Mouse (Mus musculus): ENCODE measurements around the gene Myof.

GRCm38 (mm10) chr19:38002816-38003215, 40.6 kb downstream of the Myof start:
- no peak for TF ChIP-seq MYOG (IDR thresholded peaks at IDR 0.05; ENCODE audit: control insufficient read depth in 1 of 3, insufficient read depth in 1 of 3, insufficient read length in 2 of 3, low read depth in 2 of 3)
- TF ChIP-seq POLR2A (IDR thresholded peaks at IDR 0.05; ENCODE audit: insufficient read length, low read depth), result no peak
- no peak for TF ChIP-seq TCF3 (IDR thresholded peaks at IDR 0.05; ENCODE audit: insufficient read length, low read depth)
- no peak for TF ChIP-seq E2F4 (IDR thresholded peaks at IDR 0.05; ENCODE audit: insufficient read depth)
- no peak for TF ChIP-seq MAX (IDR thresholded peaks at IDR 0.05; ENCODE audit: low read depth)
- no peak for TF ChIP-seq USF1 (IDR thresholded peaks at IDR 0.05; ENCODE audit: low read depth)
- TF ChIP-seq MYOD1 (IDR thresholded peaks at IDR 0.05; ENCODE audit: control insufficient read depth in 1 of 3, insufficient read length in 2 of 3, low read depth in 2 of 3), result no peak
- TF ChIP-seq POLR2AphosphoS2 (IDR thresholded peaks at IDR 0.05; ENCODE audit: insufficient read length, low read depth), result no peak
